Mouse (Mus musculus): ENCODE measurements at regions not wholly inside any gene's neighbourhood (a gene's known extent, or its start where the extent isn't known, plus 50 kb on each side); places are given as distances from the start of the nearest gene placed in this dataset.
A peak's percentile ranks its signal among the peaks of the same experiment; 100 is the strongest.

- DNase-seq, result no peak
These were observed 52.8 kb upstream of the Dmrtb1 start for GRCm38 (mm10) chr4:107736866-107737265.

GRCm38 (mm10) chr4:107737907-107738306, 53.9 kb upstream of the Dmrtb1 start:
- DNase-seq, result peak; percentile 95

- DNase-seq, result no peak
These were observed 54.7 kb upstream of the Dmrtb1 start for GRCm38 (mm10) chr4:107738776-107739175.

GRCm38 (mm10) chr4:107739789-107740405, 55.9 kb upstream of the Dmrtb1 start:
- no peak for DNase-seq

DNA sequence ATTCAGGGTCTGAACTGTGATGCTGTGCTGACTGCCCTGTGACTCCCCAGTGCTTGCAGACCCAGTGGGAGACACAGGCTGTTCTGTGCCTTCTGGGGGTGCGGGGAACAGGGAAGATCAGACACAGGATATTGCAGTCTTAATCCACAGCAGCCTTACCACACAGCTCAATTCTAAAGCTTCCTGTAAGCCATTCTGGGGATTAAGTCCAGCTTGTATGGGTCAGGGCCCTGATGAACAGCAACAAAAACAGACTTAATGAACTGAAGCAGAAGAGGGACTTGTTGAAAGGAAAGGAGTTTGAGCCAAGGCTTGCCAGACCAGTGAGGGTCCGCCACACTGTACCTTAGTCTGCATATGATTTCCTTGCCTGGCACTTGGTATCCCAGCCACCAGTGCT, 58.4 kb upstream of the Lrp8 start:
- DNase-seq, result no peak

- no peak for DNase-seq
These were observed 55.7 kb upstream of the Lrp8 start for GRCm38 (mm10) chr4:107746366-107746765.

DNA sequence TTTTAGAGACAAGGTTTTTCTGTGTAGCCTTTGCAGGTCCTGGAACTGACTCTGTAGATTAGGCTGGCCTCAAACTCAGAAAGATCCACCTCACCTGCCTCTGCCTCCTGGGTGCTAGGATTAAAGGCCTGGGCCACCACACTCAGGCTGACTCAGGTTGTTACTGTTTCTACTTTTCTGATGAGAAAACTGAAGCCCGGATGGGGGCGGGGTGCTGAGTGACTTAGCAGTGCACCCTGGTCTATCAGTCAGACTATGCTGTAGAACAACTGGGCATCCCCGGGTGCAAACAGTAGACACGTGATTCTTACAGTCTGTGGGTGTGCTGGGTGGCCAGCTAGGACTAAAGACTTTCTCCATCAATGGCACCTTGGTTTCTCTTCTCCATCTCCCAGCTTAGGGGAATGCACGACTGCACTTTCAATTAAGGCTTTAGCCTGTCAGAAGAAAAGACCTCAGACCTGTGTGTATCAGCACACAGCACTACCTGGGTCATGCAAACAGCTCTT, 55.1 kb upstream of the Lrp8 start:
- DNase-seq, result no peak

GRCm38 (mm10) chr4:107747454-107747853, 54.6 kb upstream of the Lrp8 start:
- DNase-seq, result no peak

DNA sequence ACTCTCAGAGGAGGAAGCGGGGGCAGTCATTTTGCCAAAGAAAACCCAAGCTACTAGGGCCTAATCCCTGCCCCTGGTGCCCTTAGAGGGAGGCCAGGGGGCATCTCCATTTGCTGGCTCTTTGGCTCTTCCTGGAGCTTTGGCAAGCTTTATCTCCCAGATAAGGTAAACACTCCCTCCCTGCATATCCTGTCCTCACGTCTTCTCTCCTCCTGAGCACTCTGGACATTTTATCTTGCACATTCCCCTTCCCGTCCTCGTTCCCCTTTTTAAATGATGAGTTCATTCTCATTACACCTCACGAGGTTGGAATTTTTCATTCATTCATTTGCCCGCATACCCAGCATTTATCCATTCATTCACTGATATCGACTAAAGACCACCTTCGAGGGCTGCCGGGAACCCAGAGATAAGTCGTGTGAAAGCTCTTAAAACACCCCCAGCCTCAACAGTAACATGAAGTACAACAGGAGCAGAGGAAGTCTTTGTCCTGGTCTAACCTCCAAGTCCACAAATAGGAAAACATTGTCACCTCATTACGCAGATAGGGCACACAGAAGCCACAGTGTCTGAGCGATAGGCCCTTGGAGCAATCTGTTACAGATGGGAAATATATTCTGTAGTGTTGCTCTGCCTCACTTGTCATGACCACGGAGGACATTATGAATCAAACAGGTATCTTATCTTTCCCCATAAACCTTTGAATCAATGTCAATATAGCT, 54.0 kb upstream of the Lrp8 start:
- DNase-seq, result no peak

DNA sequence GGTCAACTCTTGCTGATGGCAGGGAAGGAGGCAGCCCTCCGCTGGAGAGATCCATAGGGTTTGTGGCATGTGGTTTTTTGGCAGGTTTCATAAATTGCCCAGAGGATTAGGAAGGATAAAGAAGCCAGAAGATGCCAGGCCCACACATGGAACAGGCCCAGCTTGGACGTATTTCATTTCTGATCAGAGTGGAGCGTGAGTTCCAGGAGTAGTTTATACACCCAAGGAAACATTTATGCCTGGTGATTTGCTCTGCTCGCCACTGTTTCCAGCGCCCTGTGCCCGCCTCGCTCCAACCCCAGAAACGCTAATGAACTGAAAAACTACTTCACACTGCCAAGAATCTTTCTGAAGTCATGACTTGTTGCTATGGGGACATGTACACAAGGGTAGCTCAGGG, 53.0 kb upstream of the Lrp8 start:
- DNase-seq, result no peak

GRCm38 (mm10) chr4:107750017-107750416, 52.0 kb upstream of the Lrp8 start:
- DNase-seq, result no peak

Data from heart, adult 11 months (tissue).